Mouse (Mus musculus) intestine, embryonic 16.5 days (tissue): Measurements from ENCODE around the gene Gse1. TPM values are rescaled to one million over a fixed set of nuclear protein-coding genes. Genes with fewer than 3 reads are reported as not detected.

Source experiments
- ATAC-seq: fragments of 200-750 bp; cut with Nextera tagmentation; 2 replicates; pipeline ENCODE4 v1.8.0; 2017; ENCODE audit warnings: moderate TSS enrichment, moderate library complexity
- H3K27ac ChIP-seq: fragments of 300-500 bp; sonication (generic); 2 replicates; pipeline ENCODE4 v1.5.1; 2014; ENCODE audit warnings: mild to moderate bottlenecking, low read length
- H3K27me3 ChIP-seq: fragments of 300-500 bp; sonication (generic); replicated peaks from 2 replicates; pipeline ENCODE4 v1.6.1; 2014; ENCODE audit warnings: low read length, control low read depth, mixed read lengths; ENCODE audit not compliant: control insufficient read depth, insufficient read depth
- H3K36me3 ChIP-seq: fragments of 300-500 bp; sonication (generic); 2 replicates; pipeline ENCODE4 v1.6.1; 2014; ENCODE audit warnings: low read length, control low read depth; ENCODE audit not compliant: control insufficient read depth, insufficient read depth
- H3K4me1 ChIP-seq: fragments of 300-500 bp; sonication (generic); 2 replicates; pipeline ENCODE4 v1.6.1; 2014; ENCODE audit warnings: low read length, control low read depth, mixed read lengths; ENCODE audit not compliant: control insufficient read depth, insufficient read depth
- H3K4me2 ChIP-seq: fragments of 300-500 bp; sonication (generic); 2 replicates; pipeline ENCODE4 v1.6.1; 2014; ENCODE audit warnings: low read depth, low read length, control low read depth
- H3K4me3 ChIP-seq: fragments of 300-500 bp; sonication (generic); 2 replicates; pipeline ENCODE4 v1.5.1; 2014; ENCODE audit warnings: mild to moderate bottlenecking, low read length
- H3K9ac ChIP-seq: fragments of 300-500 bp; sonication (generic); 2 replicates; pipeline ENCODE4 v1.6.1; 2014; ENCODE audit warnings: low read depth, low read length
- H3K9me3 ChIP-seq: fragments of 300-500 bp; sonication (generic); 2 replicates; pipeline ENCODE4 v1.6.1; 2016; ENCODE audit warnings: low read length, control low read depth; ENCODE audit not compliant: control insufficient read depth
- WGBS: fragments of 180-500 bp; shearing (Covaris S2); extraction: QIAGEN DNeasy Blood & Tissue Kit; methylation state at CpG from one replicate; pipeline ENCODE4 v1.1.7; 2014; 5-methylcytosine and 5-hydroxymethylcytosine counted together
- polyA plus RNA-seq: library from polyadenylated mRNA; unstranded; fragments of >200 nt; fragmentation: Nextera tagmentation; extraction: Ambion mirVana; gene quantifications from 2 replicates; pipeline ENCODE4 v1.2.1, GENCODE M21; 2015

Gene Gse1
- polyA plus RNA-seq, 1 experiment from 2014 or later = 7.3 TPM

- H3K4me1 ChIP-seq = peaks cover 27% of the 10 kb centered on the region
- H3K27ac ChIP-seq = peak overlapping the region; percentile 59
- WGBS = 5% methylated on average over 9 of the region's 9 CpGs
- H3K4me2 ChIP-seq = peak overlapping the region; percentile 57
- H3K4me3 ChIP-seq = no peak overlapping the region; the same call in 1 of the 2 replicates
- no peaks in the 10 kb centered on the region for H3K36me3 ChIP-seq
- H3K9me3 ChIP-seq = no peaks in the 10 kb centered on the region
- peak; percentile 31 for ATAC-seq
- H3K27me3 ChIP-seq = no peaks in the 10 kb centered on the region
- peak overlapping the region; percentile 62; the same call in 1 of the 2 replicates for H3K9ac ChIP-seq
Observed at GRCm38 (mm10) chr8:120336087-120336380, 107.8 kb downstream of the Gse1 start.

GRCm38 (mm10) chr8:120336909-120337555 is 108.8 kb downstream of the Gse1 start:
- H3K27me3 ChIP-seq = no peaks in the 10 kb centered on the region
- H3K4me3 ChIP-seq = no peak overlapping the region
- no peak for ATAC-seq
- H3K4me2 ChIP-seq = no peak overlapping the region
- no peaks in the 10 kb centered on the region for H3K36me3 ChIP-seq
- 63% methylated on average over 5 of the region's 5 CpGs for WGBS
- H3K9me3 ChIP-seq = no peaks in the 10 kb centered on the region
- peaks cover 23% of the 10 kb centered on the region for H3K4me1 ChIP-seq
- H3K27ac ChIP-seq = no peak overlapping the region
- no peak overlapping the region for H3K9ac ChIP-seq

GRCm38 (mm10) chr8:120337627-120338026 is 109.4 kb downstream of the Gse1 start:
- Histone ChIP-seq H3K27ac (no peak overlapping the region), H3K4me2 (no peak overlapping the region), H3K36me3 (no peaks in the 10 kb centered on the region), H3K9ac (no peak overlapping the region), H3K4me1 (peaks cover 23% of the 10 kb centered on the region), H3K27me3 (no peaks in the 10 kb centered on the region), H3K9me3 (no peaks in the 10 kb centered on the region), H3K4me3 (no peak overlapping the region)
- 58% methylated on average over 5 of the region's 5 CpGs for WGBS
- ATAC-seq = no peak

GRCm38 (mm10) chr8:120338678-120339077 is 110.4 kb downstream of the Gse1 start:
- no peak overlapping the region for H3K4me3 ChIP-seq
- H3K4me1 ChIP-seq = peaks cover 23% of the 10 kb centered on the region
- no peak overlapping the region for H3K27ac ChIP-seq
- no peak overlapping the region for H3K9ac ChIP-seq
- H3K9me3 ChIP-seq = no peaks in the 10 kb centered on the region
- WGBS = 90% methylated on average over 7 of the region's 7 CpGs
- H3K36me3 ChIP-seq = no peaks in the 10 kb centered on the region
- no peak overlapping the region for H3K4me2 ChIP-seq
- H3K27me3 ChIP-seq = no peaks in the 10 kb centered on the region
- no peak for ATAC-seq

GRCm38 (mm10) chr8:120339743-120340142 is 111.5 kb downstream of the Gse1 start:
- Histone ChIP-seq H3K36me3 (no peaks in the 10 kb centered on the region), H3K4me3 (no peak overlapping the region), H3K27ac (no peak overlapping the region), H3K4me1 (peaks cover 19% of the 10 kb centered on the region), H3K27me3 (no peaks in the 10 kb centered on the region), H3K4me2 (no peak overlapping the region), H3K9ac (no peak overlapping the region), H3K9me3 (no peaks in the 10 kb centered on the region)
- no peak for ATAC-seq
- WGBS = 54% methylated on average over 7 of the region's 8 CpGs

- Histone ChIP-seq H3K4me1 (peaks cover 6% of the 10 kb centered on the region; the same call in 1 of the 2 replicates), H3K9me3 (no peaks in the 10 kb centered on the region), H3K27me3 (no peaks in the 10 kb centered on the region), H3K4me3 (no peak overlapping the region), H3K9ac (no peak overlapping the region), H3K36me3 (no peaks in the 10 kb centered on the region), H3K27ac (no peak overlapping the region), H3K4me2 (no peak overlapping the region)
- 78% methylated on average over 10 of the region's 10 CpGs for WGBS
- no peak for ATAC-seq
Observed at GRCm38 (mm10) chr8:120341124-120341523, 112.9 kb downstream of the Gse1 start.

- WGBS = 69% methylated on average over 7 of the region's 7 CpGs
- ATAC-seq = no peak
- H3K4me1 ChIP-seq = peaks cover 6% of the 10 kb centered on the region; the same call in 1 of the 2 replicates
- no peak overlapping the region for H3K4me3 ChIP-seq
- no peaks in the 10 kb centered on the region for H3K36me3 ChIP-seq
- no peak overlapping the region for H3K27ac ChIP-seq
- H3K27me3 ChIP-seq = no peaks in the 10 kb centered on the region
- H3K4me2 ChIP-seq = no peak overlapping the region
- no peak overlapping the region for H3K9ac ChIP-seq
- H3K9me3 ChIP-seq = no peaks in the 10 kb centered on the region
Observed at GRCm38 (mm10) chr8:120342847-120343548, 114.7 kb downstream of the Gse1 start.

GRCm38 (mm10) chr8:120343582-120343981 is 115.3 kb downstream of the Gse1 start:
- Histone ChIP-seq H3K9ac (no peak overlapping the region), H3K27ac (no peak overlapping the region), H3K36me3 (no peaks in the 10 kb centered on the region), H3K4me2 (no peak overlapping the region), H3K4me3 (no peak overlapping the region), H3K27me3 (no peaks in the 10 kb centered on the region), H3K4me1 (peaks cover 6% of the 10 kb centered on the region; the same call in 1 of the 2 replicates), H3K9me3 (no peaks in the 10 kb centered on the region)
- WGBS = 79% methylated on average over 12 of the region's 12 CpGs
- no peak for ATAC-seq

- Histone ChIP-seq H3K27me3 (no peaks in the 10 kb centered on the region), H3K9ac (no peak overlapping the region), H3K4me2 (no peak overlapping the region), H3K9me3 (no peaks in the 10 kb centered on the region), H3K4me3 (no peak overlapping the region), H3K27ac (no peak overlapping the region), H3K36me3 (no peaks in the 10 kb centered on the region), H3K4me1 (peaks cover 6% of the 10 kb centered on the region; the same call in 1 of the 2 replicates)
- ATAC-seq = no peak
- 43% methylated on average over 4 of the region's 4 CpGs for WGBS
Observed at GRCm38 (mm10) chr8:120344166-120344565, 115.9 kb downstream of the Gse1 start.
